Mouse (Mus musculus) lung, adult 2 months (tissue): Measurements from ENCODE around the gene Exosc3.

Source experiments
- CTCF ChIP-seq: fragments of 200-500 bp; IDR thresholded peaks from 2 replicates; pipeline ENCODE4 v1.5.1; 2011; ENCODE audit warnings: mild to moderate bottlenecking, low read length, control low read depth; ENCODE audit not compliant: insufficient read depth
- POLR2A ChIP-seq: fragments of 200-500 bp; IDR thresholded peaks from 2 replicates; pipeline ENCODE4 v1.6.1; 2011; ENCODE audit warnings: low read depth, mild to moderate bottlenecking, control low read depth, low read length, borderline replicate concordance; ENCODE audit errors: extremely low read depth

- TF ChIP-seq CTCF, result no peak
- TF ChIP-seq POLR2A, result no peak
Measured at GRCm38 (mm10) chr4:45305536-45305935, 37.0 kb downstream of the Exosc3 start.
